Mouse (Mus musculus) kidney, postnatal 25 days (tissue): ENCODE data around the gene Csrp1.
A peak's percentile ranks its signal among the peaks of the same experiment; 100 is the strongest.

ENCODE experiments used
- DNase-seq, 2 experiments: peaks; one replicate each; pipeline ENCODE4 v3.0.0; 2021; ENCODE audit warnings: mixed read lengths in 2 of 2

Gene Csrp1

DNA sequence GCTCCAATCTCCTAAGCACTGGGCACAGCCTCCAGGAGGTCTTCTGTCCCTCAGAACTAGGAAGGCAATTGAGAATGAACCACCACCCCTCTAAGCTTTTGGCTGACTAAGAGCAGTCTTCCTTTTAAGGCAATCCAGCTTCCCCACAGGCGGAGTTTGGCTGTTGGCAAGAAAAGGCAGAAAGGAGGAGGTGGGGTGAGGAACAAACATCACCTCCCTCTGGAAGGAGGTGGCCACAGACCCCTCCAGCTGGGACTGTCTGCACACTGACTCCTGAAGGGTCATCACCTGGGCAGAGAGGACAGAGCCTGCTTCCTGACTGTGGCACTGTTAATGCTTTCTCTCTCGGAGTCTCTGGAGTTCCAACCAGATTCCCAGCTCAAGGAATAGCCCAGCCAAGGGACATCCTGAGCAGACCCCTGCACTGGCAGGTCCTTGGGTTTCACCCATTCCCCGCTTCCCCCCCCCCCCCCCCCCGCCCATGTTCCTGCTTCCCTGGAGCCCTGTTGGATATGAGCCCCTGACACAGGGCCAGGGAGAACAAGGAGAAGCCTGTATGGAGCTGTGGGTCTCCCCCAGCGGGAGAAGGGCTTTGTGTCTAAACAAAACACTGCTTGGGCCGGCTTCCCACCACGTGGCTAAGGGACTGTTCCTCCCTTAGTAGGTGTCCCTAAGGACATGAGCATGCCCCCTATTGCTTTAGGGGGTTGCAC lies 14.5 kb downstream of the Csrp1 start:
- DNase-seq: peak in 1 of 2 experiments; percentile 44

DNA sequence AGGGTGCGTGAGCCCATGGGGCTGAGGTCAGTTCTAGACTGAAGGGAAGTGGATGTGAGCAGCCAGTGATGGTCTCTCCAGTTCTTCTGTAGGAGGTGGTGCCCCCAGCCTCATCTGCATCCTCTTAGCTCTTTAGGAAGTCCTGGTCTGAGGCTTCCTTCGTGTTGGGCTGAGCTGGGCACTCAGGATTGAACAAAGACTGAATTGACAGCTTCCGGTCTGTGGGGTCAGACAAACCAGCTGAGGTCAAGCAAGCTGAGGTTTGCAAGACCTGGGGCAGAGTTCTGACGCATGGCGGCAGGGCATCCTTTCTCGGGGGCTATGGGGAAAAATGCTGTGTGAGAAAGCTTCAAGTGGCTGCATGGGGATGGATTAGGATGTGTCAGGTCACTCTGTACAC lies 15.6 kb downstream of the Csrp1 start:
- no peak for DNase-seq

DNA sequence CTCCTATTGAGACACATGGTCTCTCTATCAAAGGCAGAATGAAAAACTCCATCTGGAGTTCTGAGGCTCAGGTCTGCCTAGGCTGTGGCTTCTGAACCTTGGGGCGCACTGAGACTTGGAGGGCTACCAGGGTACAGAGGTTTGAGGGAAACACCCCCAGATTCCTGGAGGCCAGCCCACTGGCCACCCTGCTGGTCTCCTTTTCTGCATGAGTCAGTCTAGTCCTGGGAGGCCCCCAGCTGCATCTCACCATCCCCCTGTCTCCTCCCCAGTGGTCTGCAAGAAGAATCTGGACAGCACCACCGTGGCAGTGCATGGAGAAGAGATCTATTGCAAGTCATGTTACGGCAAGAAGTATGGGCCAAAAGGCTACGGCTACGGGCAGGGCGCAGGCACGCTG lies 25.1 kb downstream of the Csrp1 start:
- no peak for DNase-seq

DNA sequence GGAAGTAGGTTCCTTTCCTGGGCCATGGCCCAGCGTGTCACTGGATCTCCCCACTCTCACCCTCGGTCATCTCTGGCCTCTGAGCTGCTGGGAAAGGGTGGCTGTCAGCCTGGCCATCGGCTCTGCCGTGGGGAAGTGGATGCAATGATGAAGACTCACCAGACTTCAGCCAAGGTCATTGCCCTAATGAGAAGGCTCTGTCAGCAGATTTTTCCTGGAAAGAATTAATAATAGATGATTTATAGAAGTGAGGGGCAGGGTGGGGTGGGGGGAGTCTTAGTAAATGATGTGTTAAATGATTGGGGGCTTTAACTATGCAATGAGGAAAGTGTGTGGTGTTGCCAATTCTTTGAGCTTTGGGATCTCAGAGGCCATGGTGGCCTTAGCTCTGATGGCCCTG lies 26.4 kb downstream of the Csrp1 start:
- no peak for DNase-seq

DNA sequence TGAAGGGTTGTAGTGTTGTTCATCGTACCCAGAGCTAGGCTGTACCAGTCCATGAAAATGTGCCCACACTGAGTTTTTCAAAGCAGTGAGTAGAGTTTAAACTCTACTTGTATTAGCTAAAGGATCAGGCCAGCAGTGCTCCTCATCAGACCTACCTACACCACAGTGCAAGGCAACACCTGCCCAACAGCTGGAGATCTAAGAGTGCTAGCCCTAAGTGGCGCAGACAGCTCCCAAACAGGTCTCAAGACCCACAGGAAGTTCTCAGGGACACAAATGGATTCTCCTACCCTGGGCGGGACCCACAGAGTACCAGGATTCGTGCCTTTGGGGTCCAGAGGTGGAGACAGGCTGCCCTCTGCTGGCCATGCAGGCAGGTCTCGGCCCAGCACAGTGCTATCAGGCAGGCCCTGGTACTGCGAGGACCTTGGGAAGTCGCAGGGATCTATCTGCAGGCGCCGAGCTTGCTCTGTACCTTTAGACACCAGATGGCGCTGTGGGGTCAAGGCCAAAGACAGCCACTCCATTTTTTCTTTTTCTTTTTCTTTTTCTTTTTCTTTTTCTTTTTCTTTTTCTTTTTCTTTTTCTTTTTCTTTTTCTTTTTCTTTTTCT lies 33.0 kb downstream of the Csrp1 start:
- peak; percentile 94 to 98 for DNase-seq

DNA sequence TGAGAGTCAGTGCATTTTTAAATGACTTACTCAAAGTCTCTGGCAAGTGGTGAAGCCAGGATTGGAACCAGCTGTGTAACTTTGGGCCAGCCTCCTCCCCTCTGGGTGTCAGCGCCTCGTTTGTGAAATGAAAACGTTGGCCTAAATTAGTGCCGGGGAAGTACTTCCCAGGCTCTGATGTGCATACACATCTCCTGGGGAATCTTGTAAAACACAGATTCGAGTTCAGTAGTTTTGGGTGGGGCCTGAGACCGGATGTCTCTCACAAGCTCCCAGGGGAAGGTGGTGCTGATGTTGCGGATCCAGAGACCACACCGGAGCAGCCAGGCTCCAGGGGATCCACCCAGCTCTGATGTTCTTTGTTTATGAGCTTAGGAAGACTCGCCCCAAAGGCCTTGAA lies 35.4 kb downstream of the Csrp1 start:
- peak in 1 of 2 experiments; percentile 50 for DNase-seq

DNA sequence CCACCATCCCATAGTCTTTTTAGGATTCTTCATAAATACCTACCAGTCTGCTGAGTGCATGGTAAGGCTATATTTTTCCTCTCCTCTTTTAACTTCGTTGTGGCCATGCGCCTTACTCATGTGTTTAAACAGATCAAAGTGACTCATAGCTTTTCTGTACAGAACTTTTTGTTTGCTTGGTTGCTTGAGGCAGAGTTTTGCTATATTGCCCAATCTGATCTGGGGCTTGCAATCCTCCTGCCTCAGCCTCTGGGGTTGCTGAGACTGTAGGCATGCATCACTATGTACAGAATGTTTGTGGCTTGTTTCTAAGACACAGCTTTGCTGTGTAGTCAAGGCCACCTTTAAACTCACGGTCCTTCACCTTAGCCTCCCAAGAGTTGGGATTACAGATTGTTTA lies 36.1 kb downstream of the Csrp1 start:
- DNase-seq: no peak

DNA sequence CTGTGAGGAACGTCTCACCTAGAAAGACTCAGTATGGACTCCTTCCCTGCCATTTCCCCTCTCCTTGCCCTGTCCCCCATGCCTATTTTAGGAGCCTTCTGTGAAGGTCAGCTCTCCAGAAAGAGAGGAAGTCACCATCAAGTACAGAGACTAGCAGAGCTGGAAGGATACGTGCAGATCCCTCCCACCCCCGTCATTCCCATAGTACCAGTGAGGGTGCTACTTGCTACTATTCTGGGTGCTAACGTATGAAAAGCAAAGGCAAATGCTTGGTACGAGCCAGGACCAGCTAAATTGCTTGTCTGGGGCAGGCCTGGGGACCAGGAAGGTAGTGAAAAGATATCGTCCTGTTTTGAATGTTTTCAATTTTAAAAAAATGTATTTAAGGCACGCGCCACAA lies 37.4 kb downstream of the Csrp1 start:
- no peak for DNase-seq

DNA sequence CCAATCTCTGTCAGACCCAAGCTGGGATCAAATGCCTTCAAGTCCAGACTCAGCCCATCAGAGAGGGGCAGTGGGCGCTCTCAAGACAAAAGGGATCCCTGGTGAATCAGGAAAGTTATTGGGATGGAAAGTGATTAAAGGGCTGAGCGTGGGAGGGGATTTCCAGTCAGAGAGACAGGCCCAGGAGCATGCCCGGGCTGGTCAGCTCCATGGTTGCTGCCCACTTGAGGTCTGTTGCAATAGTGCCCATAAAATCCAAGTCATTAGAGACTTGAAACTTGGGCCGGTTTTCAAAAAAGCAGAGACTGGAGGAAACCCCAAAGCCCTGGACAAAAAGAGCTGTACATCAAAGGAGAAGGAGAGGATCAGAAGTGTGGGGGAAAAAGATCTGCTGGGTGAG lies 39.8 kb downstream of the Csrp1 start:
- no peak for DNase-seq

DNA sequence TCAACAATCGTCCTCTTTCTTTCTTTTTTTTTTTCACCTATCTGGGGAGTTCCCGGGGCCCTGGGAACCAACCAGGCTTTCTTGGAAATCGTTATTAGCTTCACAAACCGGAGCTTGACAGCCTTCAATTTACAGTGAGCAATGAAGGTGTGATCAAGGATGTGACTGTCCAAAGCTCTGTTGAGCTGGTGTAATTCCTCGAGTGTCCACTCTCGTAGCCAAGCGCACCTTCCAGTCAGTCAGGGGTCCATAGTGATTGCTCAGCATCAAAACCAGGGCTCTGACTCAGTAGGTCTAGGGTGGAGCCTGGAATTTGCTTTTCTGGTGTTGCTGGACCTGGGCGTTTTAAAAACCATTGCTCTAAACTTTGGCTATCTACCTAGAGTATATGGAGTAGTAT lies 40.4 kb downstream of the Csrp1 start:
- DNase-seq: no peak

DNA sequence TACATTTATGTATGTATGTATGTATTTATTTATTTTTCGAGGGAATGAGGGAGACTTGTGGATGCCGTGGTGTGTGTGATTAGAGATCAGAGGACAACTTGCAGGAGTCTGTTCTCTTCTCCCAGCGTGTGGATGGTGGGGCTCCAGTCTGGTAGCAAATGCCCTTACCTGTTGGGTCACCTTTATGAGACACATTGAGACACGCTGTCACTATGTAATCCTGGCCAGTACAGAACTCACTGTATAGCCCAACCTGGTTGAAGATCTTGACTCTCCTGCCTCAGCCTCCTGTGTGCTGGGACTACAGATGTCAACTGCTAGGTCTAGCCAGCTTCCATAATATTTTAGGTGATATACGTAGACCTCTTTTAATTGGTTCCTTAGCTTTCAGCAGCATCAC lies 41.9 kb downstream of the Csrp1 start:
- DNase-seq: no peak

DNA sequence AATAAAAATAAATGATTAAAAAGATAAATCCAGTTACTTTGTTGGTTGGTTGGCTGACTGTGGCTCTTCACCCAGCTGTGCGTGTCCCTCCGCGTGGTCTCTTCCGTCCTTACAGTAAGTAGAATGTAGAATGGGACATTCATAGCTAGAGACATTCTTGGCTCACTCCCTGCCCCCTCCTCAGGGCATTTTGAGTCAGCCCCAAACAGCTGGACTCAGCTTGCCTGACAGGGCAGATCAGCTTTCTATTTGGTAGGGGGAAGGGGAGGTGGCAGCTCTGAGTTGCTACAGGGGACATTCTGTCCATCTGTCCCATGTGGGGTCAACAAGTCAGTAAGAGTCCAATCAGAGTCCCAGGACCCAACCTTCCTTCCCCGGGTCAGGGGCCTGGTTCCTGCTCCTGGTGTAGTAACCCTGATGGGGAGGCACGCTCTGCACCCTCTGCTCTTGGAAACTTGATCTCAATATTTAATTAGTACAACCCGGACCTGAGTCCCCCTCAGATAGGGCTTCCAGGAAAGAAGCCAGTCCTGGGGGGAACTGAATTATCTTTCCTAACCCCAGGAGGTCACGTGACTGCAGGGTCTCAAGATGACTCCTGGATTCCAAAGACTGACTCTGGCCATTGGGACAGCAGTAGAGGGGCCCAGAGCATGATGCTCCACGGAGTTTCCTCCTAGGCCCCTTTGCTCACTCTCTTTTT lies 43.8 kb downstream of the Csrp1 start:
- no peak for DNase-seq

DNA sequence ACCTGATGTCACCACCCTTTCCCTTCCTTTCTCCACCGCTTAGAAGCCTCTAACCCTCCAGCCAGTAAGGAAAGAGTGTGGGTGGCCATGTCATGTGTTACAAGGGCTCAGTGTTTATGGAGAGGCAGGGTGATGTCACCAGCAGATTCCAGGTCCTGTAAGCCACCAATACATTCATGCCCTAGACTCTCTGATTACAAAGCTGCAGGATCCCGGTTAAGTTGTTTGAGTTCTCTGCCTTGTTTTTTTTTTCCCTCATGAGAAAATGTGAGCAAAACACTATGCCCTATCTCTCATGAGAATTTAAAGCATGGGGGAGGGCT lies 44.3 kb downstream of the Csrp1 start:
- no peak for DNase-seq

DNA sequence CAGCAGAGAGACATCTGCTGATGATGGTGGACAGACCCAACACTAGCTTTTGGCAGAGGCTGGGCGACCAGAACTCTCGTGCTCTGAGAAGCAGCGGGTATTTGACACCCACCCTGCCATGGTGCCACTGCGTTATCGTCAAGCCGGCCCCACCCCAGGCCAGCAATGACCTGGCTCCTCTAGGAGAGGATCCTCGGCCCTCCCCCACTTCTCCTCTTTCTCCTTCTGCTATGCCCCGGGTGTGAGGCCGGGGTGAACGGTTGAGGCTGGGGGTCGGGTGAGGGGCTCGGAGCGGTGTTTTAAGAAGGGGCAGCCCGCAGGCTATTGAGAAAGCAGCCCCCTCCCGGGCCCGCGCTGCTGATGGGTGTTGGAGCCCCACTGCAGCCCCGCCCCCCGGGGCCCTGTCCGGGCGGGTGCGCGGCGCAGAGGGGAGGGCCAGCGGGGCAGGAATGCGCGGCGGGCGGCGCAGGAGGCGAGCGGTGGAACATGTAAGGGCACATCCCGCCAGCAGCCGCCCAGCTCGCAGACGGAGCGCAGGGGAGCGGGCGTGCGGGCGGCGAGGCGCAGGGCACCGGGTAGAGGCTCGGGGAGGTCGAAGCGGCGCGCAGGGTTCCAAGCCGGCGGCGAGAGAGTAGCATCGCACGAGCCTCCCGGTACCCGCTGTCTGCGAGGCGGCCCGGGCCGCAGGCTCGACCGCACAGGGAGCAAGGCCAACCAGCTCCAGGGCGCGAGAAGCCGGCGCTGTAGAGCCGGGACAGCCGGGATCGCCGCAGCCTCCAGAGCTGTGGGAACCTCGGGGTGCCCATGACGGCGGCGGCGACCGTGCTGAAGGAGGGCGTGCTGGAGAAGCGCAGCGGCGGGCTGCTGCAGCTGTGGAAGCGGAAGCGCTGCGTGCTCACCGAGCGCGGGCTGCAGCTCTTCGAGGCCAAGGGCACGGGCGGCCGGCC lies 46.1 kb downstream of the Csrp1 start, which contains the start of gene Phlda3:
Phlda3 (plus strand) TSS at position 475 of the 947 bp plus-strand sequence.
- DNase-seq: peak; percentile 67 to 82

DNA sequence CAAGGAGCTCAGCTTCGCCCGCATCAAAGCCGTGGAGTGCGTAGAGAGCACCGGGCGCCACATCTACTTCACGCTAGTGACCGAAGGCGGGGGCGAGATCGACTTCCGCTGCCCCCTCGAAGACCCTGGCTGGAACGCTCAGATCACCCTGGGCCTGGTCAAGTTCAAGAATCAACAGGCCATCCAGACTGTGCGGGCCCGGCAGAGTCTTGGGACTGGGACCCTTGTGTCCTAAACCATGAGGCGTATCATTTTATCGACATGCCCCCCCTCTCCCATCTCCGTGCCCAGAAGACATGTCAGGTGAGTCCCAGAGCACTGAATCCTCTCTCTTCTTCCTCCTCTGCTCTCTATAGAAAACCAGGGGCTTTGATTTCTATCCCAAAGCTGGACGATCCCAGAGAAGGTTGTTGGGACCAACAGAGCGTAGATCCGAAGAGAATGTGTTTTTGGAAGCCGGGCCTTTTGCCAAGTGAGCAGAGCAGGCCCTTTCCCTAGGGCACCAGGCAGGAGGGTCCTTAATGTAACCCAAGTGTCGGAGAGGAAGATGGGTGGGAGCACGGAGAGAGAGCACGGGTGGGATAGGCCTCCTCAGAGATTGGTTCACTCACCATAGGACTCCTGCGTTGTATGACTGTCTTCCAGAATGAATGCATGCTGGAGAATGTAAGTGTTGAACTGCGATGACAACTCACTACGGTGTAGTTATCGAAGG lies 46.9 kb downstream of the Csrp1 start:
- no peak for DNase-seq

DNA sequence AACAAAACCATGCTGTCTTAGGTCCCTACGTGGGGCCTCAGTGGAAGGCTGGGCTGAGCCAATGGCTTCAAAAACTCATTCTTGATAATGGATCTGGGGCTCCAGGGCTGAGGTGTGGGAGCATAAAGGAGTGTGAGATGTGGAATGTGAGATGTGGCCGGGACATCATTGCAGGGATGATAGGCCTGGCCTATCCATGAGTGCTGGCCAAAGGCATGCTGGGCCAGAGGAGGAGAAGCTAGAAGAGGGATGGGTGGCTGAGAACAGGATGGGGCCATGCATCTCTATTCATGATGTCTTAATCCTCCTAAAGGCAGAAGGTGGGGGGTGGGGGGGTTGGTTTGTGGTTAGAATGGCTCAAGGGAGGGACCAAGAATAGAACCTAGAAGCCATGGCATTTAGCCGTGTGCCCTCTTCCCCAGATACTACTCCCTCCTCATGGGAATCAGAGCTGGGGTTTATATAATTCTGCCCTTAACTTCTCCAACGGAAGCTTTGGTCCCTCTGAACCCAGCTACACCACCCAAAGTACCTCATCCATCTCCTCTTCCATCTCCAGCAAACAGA lies 47.5 kb downstream of the Csrp1 start:
- no peak for DNase-seq

DNA sequence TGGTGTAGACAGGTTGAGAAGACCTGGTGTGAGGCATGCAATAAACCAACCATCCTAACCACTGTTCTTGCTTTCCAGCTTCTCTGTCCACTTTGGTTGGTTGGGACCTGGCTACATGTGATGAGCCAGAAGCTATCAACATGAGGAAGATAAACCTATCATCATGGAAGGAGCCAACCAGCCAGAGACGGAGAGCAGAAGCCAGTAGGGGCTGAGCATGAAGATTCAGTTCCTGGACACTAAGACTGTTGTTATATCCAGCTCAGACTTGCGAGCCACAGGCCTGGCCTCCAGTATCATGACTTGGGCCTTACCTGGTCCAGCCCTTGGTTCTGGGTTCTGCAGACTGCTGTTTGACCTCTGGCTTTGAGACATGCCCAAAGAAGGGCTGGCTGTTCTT lies 48.5 kb downstream of the Csrp1 start:
- DNase-seq: no peak

DNA sequence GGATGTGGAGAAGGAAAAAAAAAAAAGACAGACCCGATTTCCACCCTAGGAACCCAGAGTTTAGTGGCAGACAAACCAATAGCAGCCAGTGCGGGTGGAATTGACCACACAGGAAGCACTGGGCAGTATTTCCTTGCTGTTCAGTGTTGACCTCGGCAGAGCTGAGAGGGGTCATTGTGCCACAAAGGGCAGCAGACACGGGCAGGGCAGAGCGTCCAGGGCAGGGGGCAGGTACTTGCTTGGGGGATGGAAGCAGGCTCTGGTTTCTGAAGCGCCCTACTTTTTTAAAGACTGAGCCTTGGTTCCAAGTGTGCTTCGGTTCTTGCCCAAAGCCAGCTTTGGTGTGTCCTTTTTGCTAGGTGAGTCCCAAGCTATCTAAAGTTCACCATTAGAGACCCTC lies 50.4 kb downstream of the Csrp1 start:
- DNase-seq: no peak

DNA sequence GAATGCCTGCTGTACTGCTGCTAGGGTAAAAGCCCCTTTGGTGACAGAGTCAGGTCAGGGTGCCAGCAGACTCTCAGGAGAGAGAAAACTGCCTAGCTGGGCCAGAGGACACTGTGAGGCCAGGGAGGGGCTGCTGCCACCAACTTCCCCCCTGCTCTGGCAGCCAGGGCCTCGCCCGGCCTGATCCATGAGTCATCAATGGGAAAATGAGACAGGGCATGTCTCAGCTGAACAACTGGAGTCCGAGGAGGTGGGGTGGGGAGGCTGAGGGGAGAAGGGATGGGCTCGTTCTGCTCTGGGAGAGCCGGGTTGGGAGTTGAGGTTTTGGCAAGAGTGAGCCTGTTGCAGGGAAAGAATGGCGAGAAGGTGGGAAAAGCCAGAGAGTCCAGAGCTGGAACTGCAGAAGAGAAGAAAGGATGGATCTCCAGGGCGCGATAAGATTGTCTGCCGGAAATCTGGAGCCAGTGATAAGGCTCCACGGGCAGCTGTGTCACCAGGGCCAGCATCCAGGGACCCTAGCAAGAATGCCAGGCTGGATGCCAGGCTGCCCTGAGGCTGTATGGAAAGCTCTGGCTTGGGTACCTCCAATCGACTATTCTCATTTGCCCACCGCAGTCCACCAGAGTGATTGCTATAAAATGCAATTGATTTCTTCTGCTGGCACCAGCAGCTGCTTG lies 51.2 kb downstream of the Csrp1 start:
- DNase-seq: no peak

DNA sequence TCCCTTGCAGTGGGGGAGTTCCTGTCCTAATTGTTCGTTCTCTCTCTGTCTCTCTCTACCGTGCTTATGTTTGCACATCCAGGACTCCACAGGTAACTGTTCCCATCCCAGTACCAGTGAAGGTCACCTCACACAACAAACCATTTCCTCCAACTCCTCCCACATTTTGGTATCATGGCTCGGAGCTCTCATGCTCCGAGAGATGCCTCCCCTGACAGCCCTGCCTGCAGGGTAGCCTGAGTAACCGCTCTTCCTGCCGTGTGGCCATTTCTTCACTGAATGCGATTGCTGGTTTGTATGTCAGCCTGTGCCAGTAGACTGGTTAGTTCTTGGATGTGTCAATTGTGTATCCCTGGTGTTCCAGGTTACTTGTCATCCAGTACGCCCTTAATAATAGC lies 51.7 kb downstream of the Csrp1 start:
- no peak for DNase-seq

DNA sequence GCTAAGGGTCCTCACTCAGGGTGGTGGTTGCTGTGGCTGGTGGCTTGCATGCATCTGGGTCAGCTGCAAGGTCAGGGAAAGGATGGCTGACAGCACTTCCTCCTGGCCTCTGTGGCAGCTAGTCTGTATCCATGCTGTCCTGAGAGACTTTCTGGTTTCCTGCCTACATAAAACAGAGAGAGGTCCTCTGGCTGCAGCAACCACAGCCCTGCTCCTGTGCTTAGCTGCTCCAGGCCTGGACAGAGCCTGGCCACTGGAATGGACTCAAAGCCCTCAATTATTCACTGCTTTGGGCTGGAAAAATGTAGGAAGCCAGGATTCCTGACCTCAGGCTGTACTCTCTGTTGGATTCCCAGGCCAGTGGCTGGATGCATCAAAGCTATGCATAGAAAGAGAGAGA lies 56.7 kb downstream of the Csrp1 start:
- DNase-seq: no peak

DNA sequence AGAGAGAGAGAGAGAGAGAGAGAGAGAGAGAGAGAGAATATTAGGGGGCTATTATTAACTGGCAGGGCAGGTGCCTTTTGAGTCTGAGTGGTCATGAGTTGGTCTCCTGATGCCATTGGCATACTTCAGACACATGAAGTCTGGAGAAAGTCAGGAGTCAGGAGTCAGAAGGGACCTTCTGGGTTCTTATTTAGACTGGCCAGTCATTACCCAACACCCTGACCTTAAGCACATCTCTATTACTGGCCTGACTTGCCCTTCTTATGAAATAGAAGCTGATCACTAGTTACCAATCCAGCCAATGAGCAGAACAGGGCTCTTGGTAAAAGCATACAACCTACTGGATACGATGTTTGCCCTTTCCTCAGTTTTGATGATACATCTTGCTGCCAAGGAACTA lies 57.2 kb downstream of the Csrp1 start:
- DNase-seq: no peak
